ENCODE assay signal across 8 mouse cellular contexts in the genomic region with DNA sequence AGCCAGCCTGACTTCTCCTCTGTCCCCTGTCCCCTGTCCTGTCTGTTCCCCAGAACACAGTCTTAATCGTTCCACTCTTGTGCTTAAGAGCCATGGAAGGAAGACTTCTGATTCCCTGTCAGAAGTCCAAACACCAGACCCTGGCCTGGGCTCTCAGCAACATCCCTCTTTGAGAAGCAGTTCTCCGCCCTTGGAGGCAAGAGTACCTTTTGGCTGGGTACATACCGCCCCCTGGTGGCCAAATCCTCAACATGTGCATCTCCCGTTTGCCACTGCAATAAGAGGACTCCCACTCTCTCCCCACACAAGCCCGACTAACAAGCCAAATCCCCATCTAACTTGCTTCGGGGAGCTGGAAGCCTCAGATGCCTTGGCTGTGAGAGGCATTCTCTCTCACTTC. TPM values are rescaled to one million over a fixed set of nuclear protein-coding genes. Genes with fewer than 3 reads are reported as not detected.
DNase-seq lines count a peak whose midpoint lies in the region; ATAC-seq lines count a peak whose summit lies in the region.
"Had no signal": no experiment of that assay in that cellular context is flagged by ENCODE, and none has a peak within 500 bp of the region (broad histone marks: within the 10 kb centered on the region; RNA-seq: fewer than 3 reads in every experiment).

No protein-coding gene starts in this region.

- no peaks in the 10 kb centered on the region for H3K9me3 ChIP-seq in intestine, embryonic 15.5 days
- H3K9me3 ChIP-seq in limb, embryonic 10.5 days (replicated peaks), result 0 out of 2 replicates have a peak, but pooled peaks cover 2% of the 10 kb centered on the region

- 0 out of 2 replicates have a peak, but pooled peaks cover 2% of the 10 kb centered on the region for H3K4me1 ChIP-seq in intestine, embryonic 15.5 days (replicated peaks)
- H3K4me1 ChIP-seq in limb, embryonic 10.5 days, result no peaks in the 10 kb centered on the region

- no peak overlapping the region for H3K27ac ChIP-seq in intestine, embryonic 15.5 days
- no peak overlapping the region for H3K27ac ChIP-seq in limb, embryonic 10.5 days

- no peaks in the 10 kb centered on the region for H3K36me3 ChIP-seq in intestine, embryonic 15.5 days
- no peaks in the 10 kb centered on the region for H3K36me3 ChIP-seq in limb, embryonic 10.5 days

- ATAC-seq in intestine, embryonic 15.5 days, result peak; percentile 63; the same call in 1 of the 2 replicates

- H3K4me3 ChIP-seq in intestine, embryonic 15.5 days (replicated peaks), result no peak overlapping the region
- no peak overlapping the region for H3K4me3 ChIP-seq in limb, embryonic 10.5 days
- H3K4me3 ChIP-seq: myocyte had no signal

- peaks cover 11% of the 10 kb centered on the region; the same call in 1 of the 2 replicates for H3K27me3 ChIP-seq in intestine, embryonic 15.5 days (replicated peaks)
- H3K27me3 ChIP-seq in limb, embryonic 10.5 days (ENCODE audit: low read depth, poor library complexity, severe bottlenecking), result peaks cover 14% of the 10 kb centered on the region; the same call in 1 of the 2 replicates

- no peak overlapping the region for H3K9ac ChIP-seq in intestine, embryonic 15.5 days

- DNase-seq in adrenal gland, adult (ENCODE audit: inconsistent age in 2 of 2, low spot score in 1 of 2), result peak; percentile 54 to 88
- DNase-seq in cerebellum, postnatal 14 days, result peak; percentile 94 to 97
- DNase-seq in frontal cortex, postnatal 36 days (ENCODE audit: low spot score in 2 of 2), result peak; percentile 91
- peak; percentile 95 for DNase-seq in limb, embryonic 10.5 days (ENCODE audit: low spot score)
- DNase-seq in natural killer cell, adult 2 months (ENCODE audit: low spot score in 2 of 2), result peak; percentile 39 to 61
- peak; percentile 77 to 92 for DNase-seq in spleen, postnatal 4 days (ENCODE audit: low spot score in 2 of 2)

- no peak overlapping the region for H3K4me2 ChIP-seq in intestine, embryonic 15.5 days (replicated peaks)

- WGBS in intestine, embryonic 15.5 days, result 5% methylated on average over 6 of the region's 6 CpGs
- WGBS in limb, embryonic 10.5 days, result 6% methylated on average over 6 of the region's 6 CpGs

RNA-seq across cellular contexts. Expression of gene Tmem125, which starts 32.3 kb away (rescaled TPM):
- polyA plus RNA-seq in intestine, embryonic 15.5 days (2015; fragmentation: Nextera tagmentation; extraction: Ambion mirVana), result 10.7 and 14.3 TPM in 2 replicates
- 0.34 and 0.54 TPM in 2 replicates for polyA plus RNA-seq in limb, embryonic 10.5 days (2016; fragmentation: Nextera tagmentation; extraction: Ambion mirVana)
- polyA plus RNA-seq: myocyte had no signal

RNA-seq across cellular contexts. Expression of gene Cfap57, which starts 44.5 kb away (rescaled TPM):
- 0.55 and 0.58 TPM in 2 replicates for polyA plus RNA-seq in intestine, embryonic 15.5 days (2015; fragmentation: Nextera tagmentation; extraction: Ambion mirVana)
- polyA plus RNA-seq in limb, embryonic 10.5 days (2016; fragmentation: Nextera tagmentation; extraction: Ambion mirVana), result 0.36 and 0.64 TPM in 2 replicates
- polyA plus RNA-seq: myocyte had no signal

RNA-seq across cellular contexts. Expression of gene Ebna1bp2, which starts 44.5 kb away (rescaled TPM):
- 125 and 144 TPM in 2 replicates for polyA plus RNA-seq in intestine, embryonic 15.5 days (2015; fragmentation: Nextera tagmentation; extraction: Ambion mirVana)
- 180 and 228 TPM in 2 replicates for polyA plus RNA-seq in limb, embryonic 10.5 days (2016; fragmentation: Nextera tagmentation; extraction: Ambion mirVana)

RNA-seq across cellular contexts. Expression of gene 2610528J11Rik, which starts 49.3 kb away (rescaled TPM):
- 73.5 and 80.3 TPM in 2 replicates for polyA plus RNA-seq in intestine, embryonic 15.5 days (2015; fragmentation: Nextera tagmentation; extraction: Ambion mirVana)
- polyA plus RNA-seq in limb, embryonic 10.5 days (2016; fragmentation: Nextera tagmentation; extraction: Ambion mirVana), result 0.78 and 1.2 TPM in 2 replicates
- polyA plus RNA-seq: myocyte had no signal
